Mouse (Mus musculus) lung, adult 18-20 months (tissue): Measurements from ENCODE around the gene Prss34.

Experiments used
- DNase-seq, 2 experiments: peaks; one replicate each; pipeline ENCODE4 v3.0.0; 2022; ENCODE audit warnings: mixed read lengths in 2 of 2

Prss34 gene

GRCm38 (mm10) chr17:25320819-25321218, 22.6 kb downstream of the Prss34 start:
- no peak for DNase-seq

DNA sequence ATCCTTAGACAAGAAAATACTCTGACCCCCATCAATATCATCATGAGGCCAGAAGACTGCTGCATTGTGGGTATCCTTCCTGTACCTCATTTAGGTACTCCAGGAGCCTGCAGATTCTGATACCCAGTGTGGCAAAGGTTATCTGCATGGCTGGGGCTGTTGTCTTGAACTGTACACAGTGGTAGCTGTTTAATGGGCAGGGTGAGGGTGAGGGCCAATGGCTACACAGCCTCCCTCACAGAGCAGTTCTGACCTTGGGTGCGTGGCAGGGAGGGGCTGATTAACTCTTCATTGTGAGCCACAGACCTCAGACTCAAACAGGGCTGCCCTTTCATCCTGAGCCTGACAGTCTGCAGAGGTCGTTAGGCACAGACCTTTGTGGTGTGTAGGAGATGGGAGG, 24.7 kb downstream of the Prss34 start:
- DNase-seq, result no peak

DNA sequence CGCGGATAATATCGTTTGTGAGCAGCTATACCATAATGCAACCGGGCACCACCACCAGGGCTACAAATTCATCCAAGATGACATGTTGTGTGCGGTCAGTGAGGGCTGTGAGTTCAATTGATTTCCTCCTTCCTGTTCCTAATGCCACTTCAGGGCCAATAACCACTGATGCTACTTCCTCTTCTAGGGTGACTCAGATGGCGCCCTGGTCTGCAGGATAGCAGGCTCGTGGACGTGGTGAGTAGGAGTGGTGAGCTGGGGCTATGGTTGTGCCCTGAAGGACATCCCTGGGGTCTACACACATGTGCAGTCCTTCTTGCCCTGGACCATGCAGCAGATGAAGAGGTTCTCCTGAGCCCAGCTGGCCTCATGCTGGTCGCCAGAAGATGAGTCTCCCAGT, 34.1 kb downstream of the Prss34 start:
- DNase-seq, result no peak

GRCm38 (mm10) chr17:25333943-25334342, 35.7 kb downstream of the Prss34 start:
- DNase-seq, result peak; percentile 18 to 20

GRCm38 (mm10) chr17:25338218-25338617, 40.0 kb downstream of the Prss34 start:
- DNase-seq, result no peak

- no peak for DNase-seq
Observed at GRCm38 (mm10) chr17:25340003-25340402, 41.8 kb downstream of the Prss34 start.

DNA sequence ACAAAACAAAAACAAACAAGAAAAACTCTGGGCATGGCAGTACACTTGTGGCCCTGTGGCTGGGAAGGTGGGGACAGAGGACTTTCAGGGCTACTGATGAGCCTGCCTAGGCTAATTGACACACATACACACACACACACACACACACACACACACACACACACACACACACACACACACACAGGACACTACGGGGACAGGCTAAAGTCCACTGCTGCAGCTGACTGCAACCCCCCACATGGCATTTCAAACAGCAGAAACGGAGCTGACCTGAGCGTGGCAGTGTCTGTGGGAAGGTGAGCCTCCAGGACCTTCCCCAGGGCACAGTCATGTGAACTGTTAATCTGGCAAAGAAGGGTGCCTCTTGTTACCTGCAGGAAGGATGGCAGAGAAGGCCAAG, 43.3 kb downstream of the Prss34 start:
- DNase-seq, result no peak

GRCm38 (mm10) chr17:25345462-25345861, 47.3 kb downstream of the Prss34 start, which contains the start of gene Tpsab1:
Tpsab1 (minus strand) TSS chr17:25345562.
- DNase-seq, result no peak
